Mouse (Mus musculus) CD4-positive, CD25-positive, alpha-beta regulatory T cell, adult 9 weeks (primary cell): ENCODE measurements around the gene Mamdc4. TPM values are rescaled to one million over a fixed set of nuclear protein-coding genes. Genes with fewer than 3 reads are reported as not detected.

Experiments used
- polyA plus RNA-seq: library from polyadenylated mRNA; unstranded; fragments of 100-300 nt; shearing (Covaris generic); gene quantifications from one replicate; pipeline ENCODE4 v1.2.1, GENCODE M21; 2017

Gene Mamdc4
- 1.0 TPM for polyA plus RNA-seq

GRCm38 (mm10) chr2:25574579-25575431 lies at the start of gene Mamdc4, which contains the start of gene Phpt1:
TSS of gene Mamdc4 (minus strand) at chr2:25574845.
TSS of gene Phpt1 (minus strand) at chr2:25575224.

DNA sequence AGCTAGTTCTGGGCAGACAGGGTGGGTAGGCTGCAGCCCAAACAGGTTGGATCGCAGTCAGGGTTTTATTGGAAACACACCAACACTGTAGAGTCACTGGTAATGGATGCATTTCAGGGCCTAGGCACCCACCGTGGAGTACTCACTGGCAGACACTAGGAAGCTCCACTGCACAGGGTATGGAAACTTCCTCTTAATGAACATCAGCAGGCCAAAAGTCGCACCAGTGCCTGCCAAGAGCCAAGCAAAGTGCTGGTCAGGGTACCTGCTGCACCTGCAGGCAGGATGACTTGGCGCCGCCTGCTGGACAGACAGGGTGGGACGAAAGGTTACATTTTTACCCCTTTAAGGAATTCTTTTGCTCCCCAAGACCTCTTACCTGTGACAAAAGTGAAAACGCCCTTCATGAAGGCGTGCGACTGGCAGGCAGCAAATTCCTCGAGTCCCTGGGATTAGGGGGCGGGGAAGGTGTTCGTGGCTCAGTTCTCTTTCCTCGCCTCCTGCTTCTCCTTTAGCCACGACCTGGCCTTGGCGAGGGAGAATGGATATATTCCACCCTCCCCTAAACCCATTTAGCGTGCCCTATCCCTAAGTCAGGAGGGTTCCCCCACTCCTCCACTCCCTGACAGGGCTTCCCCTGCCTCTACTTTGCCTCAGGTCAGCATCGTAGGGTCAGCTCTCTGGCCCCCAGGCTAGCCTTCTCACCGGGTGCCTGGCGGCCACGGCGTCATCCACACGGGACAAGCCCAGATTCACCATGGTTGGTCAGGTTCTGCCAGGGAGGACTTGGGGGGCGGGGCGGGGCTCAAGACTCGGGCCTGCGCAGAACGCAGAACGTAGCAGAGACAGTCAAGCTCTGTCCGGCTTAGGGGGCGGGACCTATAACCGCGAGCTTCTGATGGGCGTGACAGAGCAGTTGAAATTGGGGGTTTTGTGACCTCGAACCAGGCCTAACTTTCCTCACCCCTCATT lies 46.9 kb upstream of the Mamdc4 start, which contains the start of gene Tmem141:
Gene Tmem141, minus strand, starts transcription at position 777 of the 972 bp plus-strand sequence.

DNA sequence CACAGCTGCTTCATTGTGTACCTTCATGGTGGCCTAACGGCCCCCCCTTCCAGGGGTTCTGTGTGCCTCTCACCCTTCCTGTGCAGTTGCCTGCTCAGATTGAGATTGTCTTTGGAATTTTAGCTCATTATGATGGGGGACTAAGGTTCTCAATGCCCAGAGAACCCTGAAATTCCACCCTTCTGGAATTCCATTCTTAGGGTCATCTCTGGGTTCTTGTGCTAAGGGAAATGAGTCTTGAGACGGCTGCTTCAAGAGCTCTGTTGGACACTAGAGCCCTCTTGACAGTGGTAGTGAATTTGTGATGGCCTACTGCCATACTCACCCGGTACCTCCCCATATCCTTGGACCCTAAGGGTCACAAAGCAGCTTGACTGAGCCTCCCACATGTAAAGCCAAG lies 42.9 kb upstream of the Mamdc4 start, which contains the start of gene Ccdc183:
Gene Ccdc183, minus strand, starts transcription at position 101 of the 400 bp plus-strand sequence.

DNA sequence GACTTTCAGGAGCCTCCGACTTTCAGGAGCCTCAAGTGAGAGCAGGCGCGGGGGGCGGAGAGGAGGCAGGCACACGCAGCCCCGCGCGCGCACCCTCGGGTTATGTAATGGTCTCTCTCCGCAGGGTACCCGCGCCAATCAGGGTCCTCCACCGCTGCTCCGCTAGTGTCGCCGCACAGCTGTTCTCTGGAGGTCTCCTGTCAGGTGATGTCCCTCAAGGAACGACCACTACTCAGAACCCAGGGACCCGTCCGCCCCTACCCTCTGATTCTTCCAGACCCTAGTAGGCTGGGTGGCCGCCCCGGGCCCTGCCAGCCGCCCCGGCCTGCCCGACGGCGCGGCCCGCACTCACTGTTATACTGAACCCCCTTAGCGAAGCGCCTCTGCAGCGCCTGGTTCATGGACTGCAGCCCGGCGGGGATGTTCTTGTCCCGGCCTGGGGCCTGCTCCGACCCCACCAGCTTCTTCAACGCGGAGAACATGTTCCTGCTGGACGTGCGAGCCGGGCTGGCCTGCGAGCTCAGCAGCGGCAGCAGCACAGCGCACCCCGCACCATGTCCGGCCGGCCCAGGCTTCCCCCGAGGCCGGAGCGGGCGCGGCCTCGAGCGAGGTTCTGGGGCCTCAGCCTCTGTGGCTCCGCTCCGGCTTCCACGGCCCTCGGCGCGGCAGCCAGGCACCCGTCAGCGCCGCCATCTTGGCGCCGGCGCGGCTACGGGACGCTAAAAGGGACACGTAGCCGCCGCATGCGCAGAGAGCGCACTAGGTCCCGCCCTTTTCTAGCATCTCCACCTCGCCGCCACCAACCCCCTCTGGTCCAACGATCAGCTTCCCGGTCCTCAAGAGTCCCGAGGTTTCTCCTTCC lies 33.3 kb upstream of the Mamdc4 start, which contains the start of gene Rabl6:
Gene Rabl6, minus strand, starts transcription at position 761 of the 862 bp plus-strand sequence.

DNA sequence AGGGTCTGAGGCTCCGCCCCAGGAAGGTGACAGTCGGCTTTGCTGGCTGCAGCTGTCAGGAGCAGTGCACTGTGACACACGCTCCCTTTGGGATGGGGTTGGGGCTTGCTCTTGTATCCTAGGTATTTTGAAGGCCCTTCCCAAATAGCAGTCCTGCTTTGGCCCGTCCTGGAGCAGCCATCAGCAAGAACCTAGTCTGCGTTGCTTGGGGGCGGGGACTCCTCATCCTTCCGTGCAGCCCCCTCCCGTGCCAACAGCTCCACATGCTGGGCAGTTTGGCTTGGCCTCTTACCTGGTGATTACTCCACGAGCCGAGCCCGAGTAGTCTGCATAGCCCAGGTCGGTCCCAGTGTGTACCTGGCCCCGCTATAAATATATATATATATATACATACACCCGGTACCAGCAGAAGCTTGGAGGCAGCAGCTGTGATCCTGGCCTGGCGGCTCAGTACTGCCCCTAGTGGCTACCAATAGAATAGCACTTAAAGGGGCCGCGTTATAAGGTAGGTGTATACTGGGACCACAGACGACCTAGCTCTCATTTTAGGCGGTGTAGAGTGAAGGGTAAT lies 6.7 kb upstream of the Mamdc4 start, which contains the start of gene Ajm1:
Gene Ajm1, minus strand, starts transcription at position 464 of the 571 bp plus-strand sequence.

GRCm38 (mm10) chr2:25557221-25557963 lies 17.3 kb downstream of the Mamdc4 start, which contains the start of gene Edf1:
TSS of gene Edf1 (plus strand) at chr2:25557847.

GRCm38 (mm10) chr2:25546811-25547491 lies 27.7 kb downstream of the Mamdc4 start, which contains the start of gene Traf2:
TSS of gene Traf2 (minus strand) at chr2:25546940.

Other genes starting within 250 kb of the Mamdc4 start
- 26.1 TPM for gene Man1b1, start 242.5 kb downstream of the Mamdc4 start, polyA plus RNA-seq
- 23.7 TPM for gene Dpp7, start 218.5 kb downstream of the Mamdc4 start, polyA plus RNA-seq
- 12.9 TPM for gene Uap1l1, start 209.2 kb downstream of the Mamdc4 start, polyA plus RNA-seq
- 0.37 TPM for gene Sapcd2, start 202.5 kb downstream of the Mamdc4 start, polyA plus RNA-seq
- not detected for gene Entpd2, start 179.0 kb downstream of the Mamdc4 start, polyA plus RNA-seq
- 1.1 TPM for gene Npdc1, start 175.5 kb downstream of the Mamdc4 start, polyA plus RNA-seq
- gene Fut7, start 151.6 kb downstream of the Mamdc4 start, polyA plus RNA-seq, result 6.8 TPM
- 19.7 TPM for gene Abca2, start 146.1 kb downstream of the Mamdc4 start, polyA plus RNA-seq
- gene Clic3, start 118.0 kb downstream of the Mamdc4 start, polyA plus RNA-seq, result 5.3 TPM
- gene Paxx, start 113.8 kb downstream of the Mamdc4 start, polyA plus RNA-seq, result 117 TPM
- not detected for gene Ptgds, start 104.8 kb downstream of the Mamdc4 start, polyA plus RNA-seq
- gene Lcn12, start 80.9 kb downstream of the Mamdc4 start, polyA plus RNA-seq, result not detected
- 125 TPM for gene Fbxw5, start 74.1 kb downstream of the Mamdc4 start, polyA plus RNA-seq
- 10.0 TPM for gene C8g, start 73.1 kb downstream of the Mamdc4 start, polyA plus RNA-seq
- 106 TPM for gene Traf2, start 27.9 kb downstream of the Mamdc4 start, polyA plus RNA-seq
- gene Edf1, start 17.0 kb downstream of the Mamdc4 start, polyA plus RNA-seq, result 249 TPM
- gene Phpt1, start 379 bp upstream of the Mamdc4 start, polyA plus RNA-seq, result 88.8 TPM
- not detected for gene Ajm1, start 6.9 kb upstream of the Mamdc4 start, polyA plus RNA-seq
- gene Rabl6, start 33.7 kb upstream of the Mamdc4 start, polyA plus RNA-seq, result 8.2 TPM
- gene Ccdc183, start 42.8 kb upstream of the Mamdc4 start, polyA plus RNA-seq, result not detected
- 2.1 TPM for gene Tmem141, start 47.2 kb upstream of the Mamdc4 start, polyA plus RNA-seq
- gene Fcna, start 53.2 kb upstream of the Mamdc4 start, polyA plus RNA-seq, result 5.9 TPM
- gene Lcn8, start 78.3 kb upstream of the Mamdc4 start, polyA plus RNA-seq, result not detected
- not detected for gene Lcn5, start 83.1 kb upstream of the Mamdc4 start, polyA plus RNA-seq
- gene Lcn6, start 101.9 kb upstream of the Mamdc4 start, polyA plus RNA-seq, result 0.31 TPM
- 0.33 TPM for gene Lcn10, start 107.9 kb upstream of the Mamdc4 start, polyA plus RNA-seq
- 0.88 TPM for gene Obp2a, start 125.2 kb upstream of the Mamdc4 start, polyA plus RNA-seq
- 119 TPM for gene Bmyc, start 131.9 kb upstream of the Mamdc4 start, polyA plus RNA-seq
- gene Obp2b, start 162.2 kb upstream of the Mamdc4 start, polyA plus RNA-seq, result not detected
- gene Lcn3, start 190.7 kb upstream of the Mamdc4 start, polyA plus RNA-seq, result not detected
- not detected for gene Lcn11, start 202.2 kb upstream of the Mamdc4 start, polyA plus RNA-seq
- not detected for gene Gm13539, start 207.4 kb upstream of the Mamdc4 start, polyA plus RNA-seq
- not detected for gene Glt6d1, start 241.0 kb upstream of the Mamdc4 start, polyA plus RNA-seq
- not detected for gene Lcn9, start 248.3 kb upstream of the Mamdc4 start, polyA plus RNA-seq